Mouse (Mus musculus) CH12.LX (cell line): ENCODE results near the gene Arf4. TPM values are rescaled to one million over a fixed set of nuclear protein-coding genes. Genes with fewer than 3 reads are reported as not detected.

Experiments used
- DNase-seq: peaks from one replicate; pipeline ENCODE4 v3.0.0-alpha.2; 2013; ENCODE audit errors: extremely low read depth
- H3K27ac ChIP-seq: 2 replicates; pipeline ENCODE4 v1.5.1; 2012; ENCODE audit warnings: low read depth, mild to moderate bottlenecking, control low read depth, moderate library complexity; ENCODE audit not compliant: insufficient read depth
- H3K27me3 ChIP-seq: replicated peaks from 2 replicates; pipeline ENCODE3; 2012; ENCODE audit warnings: inconsistent platforms
- H3K36me3 ChIP-seq, 2 experiments: replicated peaks in 1 of 2; 2 replicates each; pipeline versions ENCODE3 to v1.6.1; 2012; ENCODE audit warnings: inconsistent platforms in 1 of 2, low read length in 1 of 2, mild to moderate bottlenecking in 1 of 2, mixed read lengths in 1 of 2, moderate library complexity in 1 of 2; ENCODE audit not compliant: control insufficient read depth in 1 of 2, insufficient read depth in 1 of 2
- H3K4me1 ChIP-seq, 2 experiments: 2 replicates each; pipeline ENCODE4 v1.6.1; 2012; ENCODE audit warnings: inconsistent platforms in 1 of 2, moderate library complexity in 1 of 2; ENCODE audit not compliant: insufficient read depth in 2 of 2, control insufficient read depth in 1 of 2
- H3K4me2 ChIP-seq: 2 replicates; pipeline ENCODE4 v1.6.1; 2012; ENCODE audit warnings: low read depth, mild to moderate bottlenecking, control low read depth; ENCODE audit not compliant: poor library complexity, insufficient read depth, severe bottlenecking
- H3K4me3 ChIP-seq, 3 experiments: fragments of 150-350 bp in 1 of 3; sonication (generic) in 1 of 3; replicated peaks in 1 of 3; 2 replicates each; pipeline versions ENCODE3 to v1.5.1; 2011 to 2012; ENCODE audit warnings: low read depth in 2 of 3, low read length in 2 of 3, mild to moderate bottlenecking in 2 of 3, moderate library complexity in 2 of 3, control low read depth in 1 of 3, improper control_type of control experiment in 1 of 3, inconsistent platforms in 1 of 3, mixed read lengths in 1 of 3; ENCODE audit not compliant: poor library complexity in 1 of 3
- H3K79me2 ChIP-seq: replicated peaks from 2 replicates; pipeline ENCODE4 v1.6.1; 2012; ENCODE audit warnings: mild to moderate bottlenecking, moderate library complexity; ENCODE audit not compliant: control insufficient read depth, poor library complexity, insufficient read depth, severe bottlenecking; ENCODE audit errors: extremely low read depth
- H3K9ac ChIP-seq: 2 replicates; pipeline ENCODE4 v1.6.1; 2012; ENCODE audit warnings: low read depth, mild to moderate bottlenecking, control low read depth, moderate library complexity; ENCODE audit not compliant: insufficient read depth
- H3K9me3 ChIP-seq: replicated peaks from 2 replicates; pipeline ENCODE3; 2012; ENCODE audit warnings: low read length, inconsistent platforms, mixed read lengths
- CHD1 ChIP-seq: IDR thresholded peaks from 2 replicates; pipeline ENCODE4 v1.6.1; 2012; ENCODE audit warnings: low read depth, low read length, improper control_type of control experiment, inconsistent platforms
- CTCF ChIP-seq, 2 experiments: IDR thresholded peaks in 1 of 2; conservative IDR thresholded peaks in 1 of 2; 2 replicates each; pipeline ENCODE4 v1.5.1; 2011 to 2012; ENCODE audit warnings: low read depth in 2 of 2, low read length in 2 of 2, improper control_type of control experiment in 1 of 2, inconsistent platforms in 1 of 2, mild to moderate bottlenecking in 1 of 2, moderate library complexity in 1 of 2
- ELF1 ChIP-seq: IDR thresholded peaks from 2 replicates; pipeline ENCODE4 v1.6.1; 2014; ENCODE audit warnings: low read depth, mild to moderate bottlenecking, inconsistent platforms, low read length, improper control_type of control experiment
- GABPA ChIP-seq: IDR thresholded peaks from 2 replicates; pipeline ENCODE4 v1.6.1; 2012; ENCODE audit warnings: low read depth, low read length, improper control_type of control experiment, inconsistent platforms; ENCODE audit not compliant: insufficient replicate concordance
- JUND ChIP-seq: conservative IDR thresholded peaks from 2 replicates; pipeline ENCODE4 v1.6.1; 2011; ENCODE audit warnings: low read depth, low read length, improper control_type of control experiment
- KAT2A ChIP-seq: IDR thresholded peaks from 2 replicates; pipeline ENCODE4 v1.6.1; 2012; ENCODE audit warnings: low read length, improper control_type of control experiment, inconsistent platforms; ENCODE audit not compliant: insufficient replicate concordance
- MXI1 ChIP-seq: IDR thresholded peaks from 2 replicates; pipeline ENCODE4 v1.6.1; 2011; ENCODE audit warnings: mild to moderate bottlenecking, low read depth, low read length, improper control_type of control experiment
- MYC ChIP-seq: IDR thresholded peaks from 2 replicates; pipeline ENCODE4 v1.6.1; 2011; ENCODE audit warnings: low read depth, mild to moderate bottlenecking, improper control_type of control experiment, low read length
- NELFE ChIP-seq: IDR thresholded peaks from 2 replicates; pipeline ENCODE4 v1.6.1; 2011; ENCODE audit warnings: low read depth, low read length, improper control_type of control experiment
- POLR2A ChIP-seq: IDR thresholded peaks from 2 replicates; pipeline ENCODE4 v1.6.1; 2011; ENCODE audit warnings: low read depth, mild to moderate bottlenecking, improper control_type of control experiment, low read length
- RAD21 ChIP-seq: IDR thresholded peaks from 2 replicates; pipeline ENCODE4 v1.6.1; 2011; ENCODE audit warnings: low read depth, mild to moderate bottlenecking, low read length, improper control_type of control experiment, moderate library complexity
- UBTF ChIP-seq: IDR thresholded peaks from 2 replicates; pipeline ENCODE4 v1.6.1; 2012; ENCODE audit warnings: low read depth, mild to moderate bottlenecking, inconsistent platforms, low read length, improper control_type of control experiment, moderate library complexity
- ZNF384 ChIP-seq: IDR thresholded peaks from 2 replicates; pipeline ENCODE4 v1.6.1; 2012; ENCODE audit warnings: low read depth, low read length, improper control_type of control experiment, inconsistent platforms
- dilution Hi-C: fragments of 300-500 bp; cut with MboI; formaldehyde crosslinking; loops from 2 replicates; pipeline ENCODE4 v1.14.3; 2020; ENCODE audit warnings: low sequenced_read_pairs; ENCODE audit not compliant: extremely low pct_unique_long_range_greater_than_20kb, extremely low pct_ligation_motif_present
- in situ Hi-C: fragments of 300-500 bp; cut with MboI; formaldehyde crosslinking; loops from 3 replicates; pipeline ENCODE4 v1.14.3; 2019; ENCODE audit warnings: low sequenced_read_pairs, low pct_ligation_motif_present, low pct_unique_long_range_greater_than_20kb, mixed read lengths
- polyA plus RNA-seq: library from polyadenylated mRNA; unstranded; fragments of >175 nt; gene quantifications from 2 replicates; pipeline ENCODE4 v1.2.1, GENCODE M21; 2012; ENCODE audit warnings: low read depth; ENCODE audit not compliant: insufficient read length
- total RNA-seq, 2 experiments: library from RNA; depleted of rRNA; stranded (reverse); fragments of 300-350 nt in 1 of 2; fragments of >200 nt in 1 of 2; gene quantifications; 2 replicates each; pipeline ENCODE4 v1.2.3; 2012 to 2014

The Arf4 gene
- total and polyA plus RNA-seq, 3 experiments = 43.3 to 86.4 (median 66.6) TPM

DNA sequence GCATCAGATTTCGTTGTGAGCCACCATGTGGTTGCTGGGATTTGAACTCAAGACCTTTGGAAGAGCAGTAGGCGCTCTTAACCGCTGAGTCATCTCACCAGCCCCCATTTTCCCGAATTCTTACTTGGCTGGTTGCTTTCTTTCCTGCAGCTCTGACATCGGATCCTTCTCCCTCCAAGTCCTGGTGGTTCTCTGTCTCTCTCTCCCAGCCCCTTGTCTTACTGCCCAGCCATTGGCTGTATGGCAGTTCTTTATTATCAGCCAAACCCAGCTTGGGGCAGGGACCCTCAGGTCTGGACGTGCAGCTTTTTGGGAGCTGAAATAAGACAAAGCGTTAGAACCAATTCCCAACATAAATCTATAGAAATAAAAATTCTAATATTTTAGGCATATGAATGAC, 42.7 kb upstream of the Arf4 start (continued):
- TF ChIP-seq UBTF (no peak), MYC (no peak)

DNA sequence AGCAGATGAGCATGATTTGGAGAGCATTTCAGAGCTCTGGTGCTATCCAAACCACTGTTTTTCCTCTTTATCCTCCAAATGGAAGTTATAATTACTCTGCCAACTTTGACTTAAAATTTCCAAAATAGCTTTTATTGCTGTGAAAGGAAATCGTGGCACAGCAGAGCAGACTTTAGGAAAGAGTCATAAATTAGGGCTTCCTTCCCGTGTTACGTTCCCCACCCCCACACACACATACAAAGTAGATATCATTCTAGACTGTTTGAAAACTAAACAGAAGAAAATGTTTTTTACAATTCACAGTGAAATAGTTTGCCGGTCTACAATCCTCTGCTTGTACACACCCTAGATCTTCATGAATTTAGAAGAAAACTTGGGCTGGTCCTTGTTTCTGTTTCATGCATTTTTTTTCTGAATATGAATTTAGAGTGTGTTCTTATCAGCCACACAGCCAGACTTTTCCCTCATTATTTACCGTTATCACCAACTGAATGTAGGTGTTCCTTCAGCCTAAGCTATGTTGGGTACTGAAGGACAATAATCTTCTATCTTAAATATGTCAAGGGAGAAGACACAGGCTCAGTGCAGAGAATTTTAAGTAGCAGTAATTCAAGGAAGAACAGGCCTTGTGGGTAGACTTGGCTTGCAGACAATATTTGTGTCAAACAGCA, 42.0 kb upstream of the Arf4 start:
- dilution Hi-C loops (no loop called here), in situ Hi-C loops (no loop called here)
- no peak overlapping the region for H3K27ac ChIP-seq
- no peak overlapping the region for H3K9ac ChIP-seq
- H3K4me3 ChIP-seq = no peak overlapping the region
- peaks cover 5% of the 10 kb centered on the region for H3K9me3 ChIP-seq
- H3K79me2 ChIP-seq = no peaks in the 10 kb centered on the region
- peaks cover 0 to 11% of the 10 kb centered on the region in 2 experiments; a peak in 2 of 4 replicates for H3K4me1 ChIP-seq
- peaks cover 5 to 39% of the 10 kb centered on the region in 2 experiments for H3K36me3 ChIP-seq
- no peak for DNase-seq
- TF ChIP-seq CTCF (conservative IDR thresholded peaks at IDR 0.05 in 1 of 2, IDR thresholded peaks at IDR 0.05 in 1 of 2; ENCODE audit: low read depth in 2 of 2, low read length in 2 of 2) (no peak), RAD21 (no peak), MXI1 (no peak), ZNF384 (no peak), CHD1 (no peak), GABPA (no peak), ELF1 (no peak)
- TF ChIP-seq, all 38 proteins: peak for 0
- Histone ChIP-seq H3K4me2 (no peak overlapping the region), H3K27me3 (no peaks in the 10 kb centered on the region)

GRCm38 (mm10) chr14:26605354-26605753, 32.5 kb upstream of the Arf4 start:
- H3K27me3 ChIP-seq = no peaks in the 10 kb centered on the region
- no peak for TF ChIP-seq NELFE
- TF ChIP-seq KAT2A = no peak
- no peak for TF ChIP-seq JUND
- no peak for TF ChIP-seq CHD1
- no peak for TF ChIP-seq POLR2A
- in situ Hi-C loops (no loop called here), dilution Hi-C loops (no loop called here)
- no peaks in the 10 kb centered on the region for H3K9me3 ChIP-seq
- peaks cover 0 to 9% of the 10 kb centered on the region in 2 experiments; a peak in 1 of 4 replicates for H3K4me1 ChIP-seq
- DNase-seq = no peak
- H3K4me3 ChIP-seq = no peak overlapping the region
- H3K36me3 ChIP-seq = peaks cover 20 to 61% of the 10 kb centered on the region in 2 experiments
- no peak overlapping the region for H3K27ac ChIP-seq
- no peak overlapping the region for H3K4me2 ChIP-seq
- no peaks in the 10 kb centered on the region for H3K79me2 ChIP-seq
- H3K9ac ChIP-seq = no peak overlapping the region
